ENCODE assay signal across 23 mouse cellular contexts in genomic region chr6:70342147-70342546, GRCm38 (mm10).
DNase-seq lines count a peak whose midpoint lies in the region; ATAC-seq and TF ChIP-seq lines count a peak whose summit lies in the region.
"Had no signal": no experiment of that assay in that cellular context is flagged by ENCODE, and none has a peak within 500 bp of the region (broad histone marks: within the 10 kb centered on the region; RNA-seq: fewer than 3 reads in every experiment).

No protein-coding gene starts in this region.

- no peak for DNase-seq in frontal cortex, postnatal 14 days (ENCODE audit: low spot score in 2 of 2)
- no peak for DNase-seq in liver, postnatal 0 days
- DNase-seq in liver: no peak
- peak; percentile 31 for DNase-seq in splenic B cell, adult 2 months (ENCODE audit: low read depth, low spot score)
- no peak for DNase-seq in lung, postnatal 25 days (ENCODE audit: low spot score)
- no peak for DNase-seq in heart, adult 8-10 months (ENCODE audit: low spot score)
- DNase-seq: adrenal gland, postnatal 10 days; cerebellum, adult 11-12 months; cerebellum, postnatal 25 days; embryo, embryonic 11 days; gastrocnemius, postnatal 10 days; heart, adult 18-20 months; heart, postnatal 36 days; kidney, adult 8-10 months; lung, postnatal 14 days; right cerebral cortex, postnatal 4 days; thymus, postnatal 4 days had no signal

- H3K9ac ChIP-seq in liver, postnatal 0 days (replicated peaks): no peak overlapping the region
- H3K9ac ChIP-seq: liver, embryonic 15.5 days had no signal

- no peak for TF ChIP-seq EP300 in liver, postnatal 0 days (IDR thresholded peaks at IDR 0.05; ENCODE audit: low read depth)

- no peak overlapping the region for H3K27ac ChIP-seq in liver, postnatal 0 days (ENCODE audit: low read depth)
- H3K27ac ChIP-seq: liver, embryonic 15.5 days had no signal

- H3K4me3 ChIP-seq in liver, postnatal 0 days (ENCODE audit: low read depth, low read length): no peak overlapping the region
- H3K4me3 ChIP-seq in E14TG2a.4 (replicated peaks; ENCODE audit: low read length): no peak overlapping the region
- H3K4me3 ChIP-seq: liver, embryonic 15.5 days; megakaryocyte, embryonic 14.5 days had no signal

- TF ChIP-seq CTCF in liver, postnatal 0 days (IDR thresholded peaks at IDR 0.05; ENCODE audit: low read depth): 0 out of 2 replicates have a peak, but pooled peaks have one; percentile 12
- peak; percentile 26; the same call in 1 of the 2 replicates for TF ChIP-seq CTCF in E14TG2a.4 (conservative IDR thresholded peaks at IDR 0.05; ENCODE audit: low read length)

- no peaks in the 10 kb centered on the region for H3K27me3 ChIP-seq in liver, postnatal 0 days (ENCODE audit: insufficient read depth, low read length)
- H3K27me3 ChIP-seq in E14TG2a.4 (ENCODE audit: insufficient read depth, low read length): no peaks in the 10 kb centered on the region
- no peaks in the 10 kb centered on the region for H3K27me3 ChIP-seq in splenic B cell, adult 2 months (ENCODE audit: control insufficient read depth, insufficient read depth, low read length, poor library complexity, severe bottlenecking)
- H3K27me3 ChIP-seq: liver, embryonic 15.5 days; megakaryocyte, embryonic 14.5 days; Patski had no signal

- H3K4me1 ChIP-seq in liver, postnatal 0 days (ENCODE audit: insufficient read depth): no peaks in the 10 kb centered on the region
- no peaks in the 10 kb centered on the region for H3K4me1 ChIP-seq in E14TG2a.4 (replicated peaks; ENCODE audit: low read depth, low read length)
- H3K4me1 ChIP-seq: liver, embryonic 15.5 days; megakaryocyte, embryonic 14.5 days had no signal

- H3K36me3 ChIP-seq in liver, postnatal 0 days (replicated peaks; ENCODE audit: insufficient read depth, low read length): no peaks in the 10 kb centered on the region
- no peaks in the 10 kb centered on the region for H3K36me3 ChIP-seq in E14TG2a.4 (ENCODE audit: insufficient read depth, low read length)
- H3K36me3 ChIP-seq in splenic B cell, adult 2 months (ENCODE audit: control insufficient read depth, insufficient read depth, low read length, poor library complexity, severe bottlenecking): no peaks in the 10 kb centered on the region
- H3K36me3 ChIP-seq: liver, embryonic 15.5 days had no signal

- no peak overlapping the region for H3K4me2 ChIP-seq in liver, postnatal 0 days (ENCODE audit: low read depth, low read length)
- H3K4me2 ChIP-seq: liver, embryonic 15.5 days had no signal

- ATAC-seq in frontal cortex, adult (ENCODE audit: low TSS enrichment): peak; percentile 60; the same call in 1 of the 2 replicates
- ATAC-seq in liver, postnatal 0 days: no peak
- ATAC-seq: activated CD4-positive, CD25-positive, alpha-beta regulatory T cell, adult 4 months; Patski had no signal

- WGBS in liver, postnatal 0 days (ENCODE audit: insufficient replicate concordance): 63% methylated on average over 5 of the region's 5 CpGs

- H3K9me3 ChIP-seq in liver, postnatal 0 days (ENCODE audit: low read length): no peaks in the 10 kb centered on the region
- H3K9me3 ChIP-seq in E14TG2a.4 (ENCODE audit: low read length): no peaks in the 10 kb centered on the region
- H3K9me3 ChIP-seq: liver, embryonic 15.5 days; megakaryocyte, embryonic 14.5 days had no signal
